Mouse (Mus musculus) inflammation-experienced regulatory T-cells, adult 6 months (primary cell): Measurements from ENCODE around the gene Map2k4. TPM values are rescaled to one million over a fixed set of nuclear protein-coding genes. Genes with fewer than 3 reads are reported as not detected.

Experiments
- ATAC-seq: one replicate; pipeline ENCODE4 v1.8.0; 2017
- polyA plus RNA-seq, 3 experiments: library from polyadenylated mRNA; unstranded; fragments of 100-300 nt; shearing (Covaris generic); gene quantifications; one replicate each; pipeline ENCODE4 v1.2.1; 2017

Gene Map2k4
- polyA plus RNA-seq, 3 experiments from 2014 or later: 15.2 to 17.4 (median 15.8) TPM

GRCm38 (mm10) chr11:65773535-65773934, 14.6 kb downstream of the Map2k4 start:
- no peak for ATAC-seq

GRCm38 (mm10) chr11:65771546-65771945, 16.6 kb downstream of the Map2k4 start:
- no peak for ATAC-seq

GRCm38 (mm10) chr11:65769990-65770389, 18.1 kb downstream of the Map2k4 start:
- no peak for ATAC-seq

- ATAC-seq: no peak
Observed at GRCm38 (mm10) chr11:65768445-65768844, 19.7 kb downstream of the Map2k4 start.

- no peak for ATAC-seq
Observed at GRCm38 (mm10) chr11:65760912-65761311, 27.2 kb downstream of the Map2k4 start.

- ATAC-seq: no peak
Observed at GRCm38 (mm10) chr11:65759350-65759749, 28.7 kb downstream of the Map2k4 start.

GRCm38 (mm10) chr11:65754161-65754560, 33.9 kb downstream of the Map2k4 start:
- no peak for ATAC-seq

GRCm38 (mm10) chr11:65753593-65753992, 34.5 kb downstream of the Map2k4 start:
- ATAC-seq: no peak

GRCm38 (mm10) chr11:65750546-65750945, 37.6 kb downstream of the Map2k4 start:
- ATAC-seq: no peak

GRCm38 (mm10) chr11:65747433-65747832, 40.7 kb downstream of the Map2k4 start:
- no peak for ATAC-seq

- no peak for ATAC-seq
Observed at GRCm38 (mm10) chr11:65745707-65746333, 42.3 kb downstream of the Map2k4 start.

GRCm38 (mm10) chr11:65743866-65744265, 44.2 kb downstream of the Map2k4 start:
- ATAC-seq: no peak

- no peak for ATAC-seq
Observed at GRCm38 (mm10) chr11:65740811-65741210, 47.3 kb downstream of the Map2k4 start.

- ATAC-seq: no peak
Observed at GRCm38 (mm10) chr11:65740390-65740789, 47.7 kb downstream of the Map2k4 start.

GRCm38 (mm10) chr11:65739880-65740279, 48.2 kb downstream of the Map2k4 start:
- no peak for ATAC-seq

GRCm38 (mm10) chr11:65734656-65735055, 53.4 kb downstream of the Map2k4 start:
- ATAC-seq: no peak

GRCm38 (mm10) chr11:65729623-65730217, 58.4 kb downstream of the Map2k4 start:
- no peak for ATAC-seq

- ATAC-seq: no peak
Observed at GRCm38 (mm10) chr11:65728906-65729305, 59.2 kb downstream of the Map2k4 start.

- ATAC-seq: no peak
Observed at GRCm38 (mm10) chr11:65723715-65724114, 64.4 kb downstream of the Map2k4 start.

GRCm38 (mm10) chr11:65721615-65722014, 66.5 kb downstream of the Map2k4 start:
- no peak for ATAC-seq

- ATAC-seq: no peak
Observed at GRCm38 (mm10) chr11:65719960-65720359, 68.1 kb downstream of the Map2k4 start.

- no peak for ATAC-seq
Observed at GRCm38 (mm10) chr11:65713830-65714229, 74.3 kb downstream of the Map2k4 start.

GRCm38 (mm10) chr11:65712754-65713306, 75.3 kb downstream of the Map2k4 start:
- no peak for ATAC-seq

- ATAC-seq: no peak
Observed at GRCm38 (mm10) chr11:65706784-65707183, 81.3 kb downstream of the Map2k4 start.
